Mouse (Mus musculus) left cerebral cortex, postnatal 25 days (tissue): ENCODE measurements at regions not wholly inside any gene's neighbourhood (a gene's known extent, or its start where the extent isn't known, plus 50 kb on each side); places are given as distances from the start of the nearest gene placed in this dataset.

Experiments used
- DNase-seq, 2 experiments: peaks; one replicate each; pipeline ENCODE4 v3.0.0; 2022; ENCODE audit warnings: low spot score in 2 of 2, mixed read lengths in 1 of 2
- intact Hi-C: fragments of 180-260 bp; cut with DNase I; formaldehyde crosslinking; loops from one replicate; pipeline ENCODE4 v1.15.1; 2025

GRCm38 (mm10) chr5:75720091-75720940 lies 145.6 kb downstream of the Kit start:
- no peak for DNase-seq
- intact Hi-C loops = no loop called here

- no peak for DNase-seq
- intact Hi-C loops = no loop called here
These were observed 144.0 kb downstream of the Kit start for GRCm38 (mm10) chr5:75718511-75719225.
